Mouse (Mus musculus): Measurements from ENCODE around the gene Defb20. TPM values are rescaled to one million over a fixed set of nuclear protein-coding genes. Genes with fewer than 3 reads are reported as not detected.
"Not testable (repeated sequence)": the region's sequence is repeated elsewhere in the genome, so short reads cannot be mapped to it uniquely, and the experiment has no call there.

Defb20 gene
- not detected for total RNA-seq (2021)

GRCm38 (mm10) chr2:152476763-152477162 is at the start of gene Defb20:
Defb20 (plus strand) TSS chr2:152477063.
- DNase-seq (ENCODE audit: low spot score) = no peak
- intact Hi-C loops (cut with DNase I) = no loop called here

- DNase-seq (ENCODE audit: low spot score) = no peak
- intact Hi-C loops (cut with DNase I) = no loop called here
Observed at GRCm38 (mm10) chr2:152427493-152427892, 49.4 kb upstream of the Defb20 start.

GRCm38 (mm10) chr2:152428481-152428880 is 48.4 kb upstream of the Defb20 start:
- intact Hi-C loops (cut with DNase I) = not testable (repeated sequence)

GRCm38 (mm10) chr2:152436405-152436901 is 40.4 kb upstream of the Defb20 start:
- intact Hi-C loops (cut with DNase I) = no loop called here
- DNase-seq (ENCODE audit: low spot score) = no peak

More at GRCm38 (mm10) chr2:152428481-152428880, 48.4 kb upstream of the Defb20 start:
- not testable (repeated sequence) for DNase-seq (ENCODE audit: low spot score)

GRCm38 (mm10) chr2:152436983-152437860 is 39.6 kb upstream of the Defb20 start:
- peak; percentile 61 for DNase-seq (ENCODE audit: low spot score)
- intact Hi-C loops (cut with DNase I) = loop anchor here (1.0 kb wide), 1 partner anchor 44 kb away; no protein-coding TSS in a partner anchor

- intact Hi-C loops (cut with DNase I) = no loop called here
- DNase-seq (ENCODE audit: low spot score) = no peak
Observed at GRCm38 (mm10) chr2:152438963-152439362, 37.9 kb upstream of the Defb20 start.

GRCm38 (mm10) chr2:152439833-152440232 is 37.0 kb upstream of the Defb20 start:
- DNase-seq (ENCODE audit: low spot score) = no peak
- intact Hi-C loops (cut with DNase I) = no loop called here

DNA sequence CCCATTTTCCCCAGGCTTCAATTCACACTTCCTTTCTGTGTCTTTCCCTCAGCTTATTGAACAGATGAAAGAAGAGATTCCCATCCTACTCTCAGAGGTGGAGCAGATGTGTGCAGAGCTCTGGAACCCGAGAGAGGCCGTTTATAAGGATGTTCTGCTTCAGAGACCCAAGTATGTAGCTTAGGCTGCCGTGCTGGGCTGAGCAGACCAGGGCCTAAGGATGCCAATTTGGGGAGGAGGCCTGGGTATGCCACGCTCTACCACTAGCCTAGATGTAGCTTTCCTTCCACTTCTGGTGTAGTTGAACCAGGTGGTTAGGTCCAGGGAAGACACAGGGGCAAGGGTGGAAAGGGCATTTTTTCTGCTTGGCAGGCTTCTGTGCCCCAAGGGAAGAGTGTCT is 34.5 kb upstream of the Defb20 start:
- intact Hi-C loops (cut with DNase I) = no loop called here
- no peak for DNase-seq (ENCODE audit: low spot score)

DNA sequence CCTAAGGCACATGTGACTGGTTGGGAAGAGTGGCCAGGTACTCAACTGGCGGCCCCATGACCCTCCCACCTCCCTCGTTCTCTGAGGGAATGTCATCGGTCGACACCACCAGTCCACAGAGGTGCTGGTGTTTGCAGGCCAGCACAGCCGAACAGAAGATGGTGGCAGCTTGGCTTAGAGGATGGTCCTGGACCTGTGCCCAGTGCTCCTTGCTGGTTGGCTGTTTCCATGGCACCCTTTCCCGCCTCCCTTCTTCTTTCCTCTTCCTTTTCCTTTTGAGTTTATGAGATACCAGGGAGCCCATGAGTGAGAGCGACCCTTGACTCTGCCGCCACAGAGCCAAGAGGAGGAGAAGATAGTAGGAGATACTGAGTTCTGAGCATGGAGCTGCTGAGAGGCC is 33.6 kb upstream of the Defb20 start:
- no peak for DNase-seq (ENCODE audit: low spot score)
- intact Hi-C loops (cut with DNase I) = no loop called here

GRCm38 (mm10) chr2:152446642-152447041 is 30.2 kb upstream of the Defb20 start:
- no peak for DNase-seq (ENCODE audit: low spot score)
- intact Hi-C loops (cut with DNase I) = no loop called here

- intact Hi-C loops (cut with DNase I) = no loop called here
- DNase-seq (ENCODE audit: low spot score) = no peak
Observed at GRCm38 (mm10) chr2:152447461-152447860, 29.4 kb upstream of the Defb20 start.

DNA sequence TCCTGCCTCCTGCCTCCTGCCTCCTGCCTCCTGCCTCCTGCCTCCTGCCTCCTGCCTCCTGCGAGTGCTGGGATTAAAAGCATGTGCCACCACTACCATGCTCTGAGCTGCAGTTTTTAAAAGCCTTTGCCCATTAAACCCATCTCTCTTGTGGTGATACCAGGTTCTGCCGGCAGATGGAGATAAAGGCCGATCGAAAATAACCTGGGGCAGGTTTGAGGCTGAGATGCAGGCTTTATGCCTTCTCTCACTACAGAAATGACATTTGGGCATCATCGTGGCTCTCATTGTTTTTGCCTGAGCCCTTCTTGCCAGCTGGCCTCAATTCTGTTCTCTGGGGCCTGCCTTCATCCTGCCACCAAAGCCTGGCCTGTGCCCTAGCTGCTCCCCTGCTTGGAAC is 26.6 kb upstream of the Defb20 start:
- intact Hi-C loops (cut with DNase I) = loop anchor here (5.0 kb wide), 1 partner anchor 137 kb away; no protein-coding TSS in a partner anchor
- DNase-seq (ENCODE audit: low spot score) = no peak

- intact Hi-C loops (cut with DNase I) = loop anchor here (5.0 kb wide), 1 partner anchor 135 kb away; no protein-coding TSS in a partner anchor
- no peak for DNase-seq (ENCODE audit: low spot score)
Observed at GRCm38 (mm10) chr2:152452101-152452781, 24.6 kb upstream of the Defb20 start.

DNA sequence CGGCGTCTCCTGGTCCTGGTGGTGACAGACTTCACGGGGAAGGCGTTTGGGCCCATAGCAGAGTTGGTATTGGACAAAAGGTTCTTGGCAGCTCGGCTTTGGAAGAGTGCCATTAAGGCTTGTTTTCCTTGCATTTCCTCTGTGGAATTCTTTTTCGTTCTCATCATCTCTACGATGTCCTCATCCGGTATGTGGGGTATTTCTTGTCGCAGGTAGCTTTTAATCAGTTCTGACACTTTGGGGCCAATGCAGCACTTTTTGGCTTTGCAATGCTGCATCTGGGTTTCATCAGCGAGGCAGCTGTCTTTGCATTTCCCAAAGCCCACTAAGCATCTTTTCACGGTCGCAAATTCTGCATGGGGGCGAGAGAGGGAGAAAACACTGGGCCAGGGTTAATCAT is 17.6 kb upstream of the Defb20 start:
- no peak for DNase-seq (ENCODE audit: low spot score)
- intact Hi-C loops (cut with DNase I) = no loop called here

DNA sequence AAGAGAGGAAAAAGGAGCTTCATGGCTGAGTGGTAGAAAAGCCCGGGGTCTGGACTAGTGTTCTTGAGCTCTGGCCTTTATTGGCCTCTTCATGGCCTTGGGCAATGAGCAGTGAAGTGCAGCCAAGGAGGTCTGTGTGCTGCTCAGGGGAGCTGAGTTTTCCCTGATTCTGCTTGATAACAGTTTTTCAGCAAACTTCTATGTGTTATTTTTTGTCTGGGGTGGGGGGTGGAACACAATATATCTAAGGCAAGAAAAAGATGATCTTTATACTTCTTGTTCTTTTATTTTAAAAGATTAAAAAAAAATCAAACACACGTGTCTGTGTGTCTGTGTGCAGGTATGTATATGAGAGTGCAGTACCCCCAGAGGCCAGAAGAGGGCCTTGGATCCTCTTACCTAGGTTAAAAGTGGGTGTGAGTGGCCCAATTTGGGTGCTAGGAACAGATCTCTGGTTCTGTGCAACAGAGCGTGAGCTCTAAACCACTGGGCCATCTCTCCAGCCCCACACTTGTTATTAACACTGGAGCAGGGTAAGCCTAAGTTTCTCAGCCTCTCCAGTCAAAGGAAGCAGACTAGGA is 12.2 kb upstream of the Defb20 start, which contains the start of gene Defb23:
Gene Defb23, minus strand, starts transcription at position 51 of the 581 bp plus-strand sequence.
- DNase-seq (ENCODE audit: low spot score) = no peak
- intact Hi-C loops (cut with DNase I) = no loop called here

DNA sequence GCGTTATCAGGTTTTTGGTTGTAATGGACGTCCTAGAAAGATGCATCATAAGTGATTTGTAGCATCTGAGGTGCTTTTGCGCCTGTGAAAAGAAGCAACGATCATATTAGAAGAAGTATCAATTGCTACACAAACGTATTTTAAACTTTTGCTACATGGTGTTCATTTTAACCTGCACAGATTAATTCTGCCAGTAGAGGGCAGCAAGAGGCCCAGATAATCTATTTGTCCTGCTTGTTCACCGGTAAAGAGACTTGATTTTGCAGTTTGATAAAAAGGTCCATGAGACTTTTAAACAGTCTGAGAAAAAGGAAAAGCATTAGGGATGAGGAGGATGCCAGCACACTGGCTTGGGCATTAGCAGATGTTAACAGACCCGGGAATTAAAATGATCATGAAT is 5.9 kb upstream of the Defb20 start:
- intact Hi-C loops (cut with DNase I) = no loop called here

DNA sequence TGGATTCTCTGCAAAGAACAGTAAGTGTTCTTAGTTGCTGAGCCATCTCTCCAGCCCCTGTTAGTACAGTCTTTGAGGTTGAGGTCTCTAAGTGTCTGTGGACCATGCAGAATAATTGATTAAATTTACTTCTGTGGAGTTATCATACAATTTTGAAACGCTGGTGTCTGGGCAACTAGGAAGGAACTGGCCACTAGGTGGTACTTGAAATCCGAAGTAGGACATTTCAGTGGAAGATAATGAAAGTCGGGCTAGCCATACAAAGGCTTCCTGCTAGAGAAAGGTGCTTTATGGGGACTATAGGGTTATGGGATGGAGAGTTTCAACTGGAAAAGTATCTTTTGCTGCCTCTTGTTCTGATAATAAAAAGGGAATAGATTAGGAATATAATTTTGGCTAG is 4.4 kb upstream of the Defb20 start:
- intact Hi-C loops (cut with DNase I) = no loop called here
- DNase-seq (ENCODE audit: low spot score) = no peak

More for the DNA sequence above, 5.9 kb upstream of the Defb20 start:
- no peak for DNase-seq (ENCODE audit: low spot score)

- DNase-seq (ENCODE audit: low spot score) = no peak
- intact Hi-C loops (cut with DNase I) = no loop called here
Observed at GRCm38 (mm10) chr2:152480881-152481280, 4.0 kb downstream of the Defb20 start.

- no peak for DNase-seq (ENCODE audit: low spot score)
- intact Hi-C loops (cut with DNase I) = no loop called here
Observed at GRCm38 (mm10) chr2:152481726-152482125, 4.9 kb downstream of the Defb20 start.

DNA sequence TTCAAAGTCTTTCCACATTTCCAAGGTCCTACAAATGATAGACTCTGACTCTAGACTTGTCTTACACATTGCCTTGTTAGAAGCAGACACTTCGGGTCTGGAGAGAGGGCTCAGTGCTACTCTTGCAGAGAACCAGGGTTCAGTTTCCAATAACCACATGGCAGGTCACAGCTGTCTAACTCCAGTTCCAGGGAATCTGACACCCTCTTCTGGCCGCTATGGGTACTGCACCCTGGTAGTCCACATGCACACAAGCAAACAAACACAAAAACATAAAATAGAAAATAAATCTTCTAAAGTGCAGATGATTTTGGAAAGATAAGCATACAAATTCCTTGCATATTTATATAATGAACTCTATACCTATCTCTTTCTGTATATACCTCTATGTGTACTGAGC is 10.2 kb downstream of the Defb20 start:
- DNase-seq (ENCODE audit: low spot score) = no peak
- intact Hi-C loops (cut with DNase I) = no loop called here
